Mouse (Mus musculus) thymus, postnatal 36 days (tissue): ENCODE measurements around the gene Il7r.

Source experiments
- DNase-seq, 2 experiments: peaks; one replicate each; pipeline ENCODE4 v3.0.0; 2022; ENCODE audit warnings: mixed read lengths in 2 of 2

Gene Il7r

DNA sequence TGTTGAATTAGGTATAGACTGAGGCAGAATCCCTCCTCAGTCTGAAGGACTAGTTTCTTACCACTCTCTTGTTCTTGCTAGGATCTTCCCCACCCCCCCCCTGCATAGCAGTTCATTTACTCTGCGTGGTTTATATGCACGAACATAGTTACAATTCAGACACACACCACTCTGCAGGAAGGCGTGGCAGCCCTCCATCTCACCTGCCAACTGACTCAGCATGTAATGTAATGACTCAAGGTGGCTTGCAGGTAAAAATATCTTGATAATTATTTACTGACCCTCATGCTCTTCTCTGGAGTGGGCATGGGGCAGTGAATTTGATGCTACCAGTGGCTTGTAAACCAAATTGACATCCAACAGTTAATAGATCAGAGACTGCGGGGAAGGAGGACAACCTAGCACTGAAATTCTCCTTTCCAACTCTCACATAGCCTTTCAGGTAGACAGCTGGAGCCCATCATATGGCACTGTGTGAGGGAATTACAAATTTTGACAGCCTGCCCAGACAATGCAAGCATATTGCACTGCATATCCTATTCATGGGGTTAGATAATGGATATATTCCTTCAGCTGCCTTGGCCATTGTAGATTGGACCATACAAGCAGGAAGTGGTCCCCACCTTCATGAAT is 58.8 kb downstream of the Il7r start:
- no peak for DNase-seq

DNA sequence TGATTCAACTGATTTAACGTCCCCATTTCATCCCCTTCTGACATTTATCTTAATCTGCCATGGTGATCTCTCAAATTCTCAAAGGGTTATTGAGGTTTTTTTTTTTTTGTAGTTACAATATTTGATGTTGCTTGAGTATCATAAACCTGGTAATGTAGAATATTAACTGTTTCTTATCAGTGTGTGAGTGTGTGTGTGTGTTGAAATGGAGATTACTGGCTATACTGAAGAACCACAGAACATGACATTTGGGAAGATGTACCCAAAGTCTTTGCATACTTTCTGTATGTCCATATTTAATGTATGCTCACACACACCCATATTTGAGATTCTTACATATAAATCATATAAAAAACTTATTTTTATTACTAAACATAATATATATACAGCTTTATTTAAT is 65.9 kb downstream of the Il7r start:
- no peak for DNase-seq

DNA sequence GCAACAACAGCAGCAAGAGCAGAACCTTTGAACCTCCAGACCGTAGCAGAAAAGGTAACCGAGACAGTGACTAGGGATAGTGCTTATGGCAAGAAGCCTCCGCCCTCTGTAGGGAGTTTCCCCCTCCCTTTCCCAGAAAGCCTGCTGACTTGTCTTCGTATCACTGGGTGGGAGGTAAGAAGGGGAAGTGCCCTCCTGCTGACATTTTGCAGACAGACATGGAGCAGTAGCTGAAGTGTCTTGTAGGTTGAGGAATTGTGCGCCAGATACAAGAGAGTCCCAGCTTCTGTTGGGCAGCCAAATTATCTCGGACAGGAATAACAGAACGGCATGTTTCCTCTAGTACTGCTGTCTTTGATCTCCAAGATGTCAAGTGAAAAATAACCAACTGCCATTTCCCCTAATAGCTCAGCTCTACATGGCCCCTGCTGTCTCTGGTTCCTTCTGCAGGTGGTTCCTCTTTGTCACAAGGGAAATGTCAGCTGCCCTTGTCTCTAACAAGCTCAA is 66.4 kb downstream of the Il7r start:
- peak; percentile 9 to 11 for DNase-seq
